Mouse (Mus musculus) effector memory CD4-positive, alpha-beta T cell, adult 5 months (primary cell): Measurements from ENCODE around the gene Olfr164. TPM values are rescaled to one million over a fixed set of nuclear protein-coding genes. Genes with fewer than 3 reads are reported as not detected.

Source experiments
- polyA plus RNA-seq: library from polyadenylated mRNA; unstranded; fragments of 100-300 nt; shearing (Covaris generic); gene quantifications from one replicate; pipeline ENCODE4 v1.2.1, GENCODE M21; 2017

Olfr164 gene
- 0.35 TPM for polyA plus RNA-seq

DNA sequence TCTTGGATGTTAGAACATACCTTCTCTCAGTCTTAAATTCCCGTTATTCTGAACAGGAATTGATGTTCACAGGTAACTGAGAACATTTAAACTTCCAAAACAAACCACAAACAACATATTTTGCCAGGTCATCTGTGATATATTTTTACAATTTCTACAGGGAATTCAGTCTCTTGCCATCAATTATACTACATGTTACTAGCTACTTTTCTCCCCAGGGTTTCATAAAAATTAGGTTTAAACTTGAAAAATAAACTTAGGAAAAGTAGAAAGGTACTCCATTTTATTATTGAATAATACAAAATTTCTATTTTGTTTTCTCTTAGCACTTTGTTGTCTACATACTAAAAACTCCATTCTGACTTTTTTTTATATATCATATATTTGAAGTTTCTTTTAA is at the start of gene Olfr164:
Gene Olfr164 (minus strand): TSS at position 101 of the 400 bp plus-strand sequence.

Other genes starting within 250 kb of the Olfr164 start
- not detected for gene Olfr165, start 109.1 kb upstream of the Olfr164 start, polyA plus RNA-seq
- gene Olfr166, start 169.6 kb upstream of the Olfr164 start, polyA plus RNA-seq = not detected
- 0.14 TPM for gene Olfr167, start 208.2 kb upstream of the Olfr164 start, polyA plus RNA-seq
- gene Olfr168, start 221.5 kb upstream of the Olfr164 start, polyA plus RNA-seq = not detected